Mouse (Mus musculus) CH12F3 (cell line): ENCODE measurements around the gene Hnrnpm.
"Not testable (repeated sequence)": the region's sequence is repeated elsewhere in the genome, so short reads cannot be mapped to it uniquely, and the experiment has no call there.

Source experiments
- in situ Hi-C: fragments of 300-500 bp; cut with MboI; formaldehyde crosslinking; loops from 2 replicates; pipeline ENCODE4 v1.14.3; 2020; ENCODE audit warnings: low sequenced_read_pairs

Gene Hnrnpm

DNA sequence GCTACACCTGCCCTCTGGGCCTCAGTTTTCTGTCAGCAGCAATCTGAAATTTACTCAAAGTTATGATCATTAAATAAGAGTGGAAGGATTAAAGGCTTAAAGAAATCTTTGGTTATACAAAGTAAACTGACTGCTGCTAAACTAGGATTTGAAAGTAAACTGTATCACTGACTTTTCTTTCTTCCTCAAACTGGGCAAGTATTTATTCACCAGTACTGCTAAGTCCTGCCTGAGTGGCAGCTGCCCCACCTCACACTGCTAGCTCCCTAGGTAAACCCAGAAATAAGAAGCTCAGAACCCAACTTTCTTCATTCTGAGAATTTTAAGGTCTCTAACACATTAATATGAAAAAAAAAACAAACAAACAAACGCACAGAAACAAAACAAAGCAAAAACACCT, 12.8 kb downstream of the Hnrnpm start:
- in situ Hi-C loops: no loop called here

DNA sequence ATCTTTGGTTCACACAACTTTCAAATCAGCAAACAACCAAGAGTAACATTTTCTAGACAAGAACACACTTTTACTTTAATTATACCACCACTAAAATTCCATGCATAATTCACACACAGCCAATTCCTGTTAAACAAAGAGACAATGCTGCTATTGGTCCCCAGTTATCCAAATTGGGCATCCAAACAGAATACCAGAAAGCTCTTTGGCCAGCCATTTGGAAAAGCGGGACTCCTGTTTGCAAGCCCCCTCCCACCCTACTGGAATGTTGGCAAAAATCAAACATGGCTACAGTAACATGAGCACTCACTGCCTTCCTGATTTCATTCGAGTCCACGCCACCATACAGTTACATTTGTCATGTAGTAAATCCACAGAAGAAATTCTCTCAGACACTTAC, 17.0 kb downstream of the Hnrnpm start:
- in situ Hi-C loops: no loop called here

GRCm38 (mm10) chr17:33666813-33667212, 19.8 kb downstream of the Hnrnpm start:
- in situ Hi-C loops: no loop called here

GRCm38 (mm10) chr17:33649781-33650475, 36.7 kb downstream of the Hnrnpm start:
- in situ Hi-C loops: no loop called here

- in situ Hi-C loops: no loop called here
Observed at GRCm38 (mm10) chr17:33645073-33645472, 41.6 kb downstream of the Hnrnpm start.

DNA sequence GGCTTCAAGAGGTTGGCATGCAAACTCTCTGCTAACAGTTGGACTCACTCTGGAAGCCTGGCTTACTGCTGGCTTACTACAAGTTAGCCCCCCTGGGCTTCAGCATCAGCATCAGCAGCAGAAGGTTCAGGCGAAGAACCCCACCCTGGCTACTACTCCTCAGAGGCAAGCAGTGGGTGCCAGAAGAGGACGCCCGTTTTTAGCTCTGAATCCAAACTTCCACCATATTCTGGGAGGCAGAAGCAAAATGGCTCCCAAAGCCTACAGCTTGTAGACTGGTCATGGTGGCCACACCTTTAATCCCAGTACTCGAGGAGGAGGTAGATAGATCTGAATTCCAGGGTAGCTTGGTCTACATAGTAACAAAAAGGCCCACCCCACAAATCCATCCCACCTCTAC, 42.6 kb downstream of the Hnrnpm start:
- in situ Hi-C loops: no loop called here

- in situ Hi-C loops: no loop called here
Observed at GRCm38 (mm10) chr17:33639743-33640142, 46.9 kb downstream of the Hnrnpm start.

DNA sequence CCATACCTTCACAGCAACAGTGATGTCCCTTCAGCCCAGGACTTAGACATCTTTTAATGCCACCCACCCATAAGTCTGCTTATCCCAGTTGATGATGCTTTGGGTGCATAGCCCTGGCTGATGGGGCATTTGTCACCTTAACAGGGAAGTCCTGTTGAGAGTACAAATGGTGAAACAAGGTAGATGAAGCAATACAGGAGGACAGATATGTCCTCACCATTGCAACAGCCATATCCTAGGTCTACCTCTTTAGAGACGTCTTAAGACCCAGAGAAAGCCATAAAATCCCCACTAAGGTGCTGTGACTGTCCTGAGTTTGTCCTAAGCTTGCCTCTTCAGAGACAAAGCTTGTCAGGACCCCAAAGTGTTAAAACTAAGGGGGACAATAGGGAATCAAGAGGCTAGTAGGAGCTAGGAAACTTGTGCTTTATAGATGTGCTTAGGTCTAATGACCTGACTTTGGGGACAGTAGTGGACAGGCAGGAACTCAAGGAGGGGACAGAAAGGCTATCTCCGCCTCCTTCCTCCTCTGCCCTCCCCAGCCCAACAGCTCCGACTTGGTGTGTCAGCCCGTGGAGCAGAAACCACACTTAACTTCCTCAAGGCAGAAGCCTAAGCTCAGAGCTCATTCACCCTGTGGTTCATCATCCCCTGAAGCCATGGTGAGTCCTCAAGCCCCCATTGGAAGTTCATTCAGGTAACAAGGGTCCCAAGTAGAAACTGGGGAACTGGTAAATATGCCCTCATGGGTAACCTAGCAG, 49.0 kb downstream of the Hnrnpm start, which contains the start of gene Pram1:
Gene Pram1 (plus strand): TSS at position 541 of the 761 bp plus-strand sequence.
- in situ Hi-C loops: no loop called here

DNA sequence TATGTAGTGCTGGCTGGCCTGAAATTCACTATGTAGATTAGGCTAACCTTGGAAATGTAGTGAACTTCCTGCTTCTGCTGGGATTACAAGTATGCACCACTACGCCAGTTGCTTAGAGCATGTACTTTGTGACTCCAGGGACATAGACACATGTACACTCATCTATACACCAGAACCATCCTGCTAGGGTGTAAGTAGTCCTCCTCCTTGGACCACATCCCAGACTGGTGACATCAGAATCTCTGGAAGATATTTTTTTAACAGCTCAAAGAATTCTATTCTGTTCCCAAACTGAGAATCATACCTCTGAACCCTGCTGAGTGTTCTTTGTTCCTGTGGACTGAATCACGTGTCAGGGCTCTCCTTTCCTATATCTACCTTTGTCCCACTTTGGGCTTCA, 49.6 kb downstream of the Hnrnpm start:
- in situ Hi-C loops: no loop called here

- in situ Hi-C loops: no loop called here
Observed at GRCm38 (mm10) chr17:33631796-33632195, 54.9 kb downstream of the Hnrnpm start.

- in situ Hi-C loops: no loop called here
Observed at GRCm38 (mm10) chr17:33631236-33631635, 55.4 kb downstream of the Hnrnpm start.

GRCm38 (mm10) chr17:33630171-33630895, 56.3 kb downstream of the Hnrnpm start:
- in situ Hi-C loops: no loop called here

GRCm38 (mm10) chr17:33629487-33630125, 57.1 kb downstream of the Hnrnpm start:
- in situ Hi-C loops: no loop called here

GRCm38 (mm10) chr17:33628621-33629486, 57.8 kb downstream of the Hnrnpm start, which contains the start of gene Zfp414:
Gene Zfp414, plus strand, starts transcription at chr17:33629090.
- in situ Hi-C loops: no loop called here

- in situ Hi-C loops: no loop called here
Observed at GRCm38 (mm10) chr17:33627281-33627680, 59.4 kb downstream of the Hnrnpm start.

DNA sequence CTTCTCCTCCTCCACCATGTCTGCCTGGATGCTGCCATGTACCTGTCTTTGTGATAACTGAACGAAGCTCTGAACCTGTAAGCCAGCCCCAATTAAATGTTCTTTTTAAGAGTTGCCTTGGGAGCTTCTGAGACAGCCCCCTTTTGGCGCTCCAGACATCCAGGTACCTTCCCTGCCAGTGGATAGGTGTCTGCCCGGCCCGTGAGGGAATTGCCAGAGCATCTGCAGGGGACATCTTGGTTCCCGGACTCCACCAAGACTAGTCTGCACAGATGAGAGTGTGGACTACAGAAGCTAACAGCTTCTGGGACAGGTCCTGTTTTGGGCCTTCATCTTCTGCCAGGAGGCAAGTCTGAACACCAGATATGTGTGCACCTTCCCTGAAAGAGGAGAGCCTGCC, 72.9 kb downstream of the Hnrnpm start:
- in situ Hi-C loops: not testable (repeated sequence)

DNA sequence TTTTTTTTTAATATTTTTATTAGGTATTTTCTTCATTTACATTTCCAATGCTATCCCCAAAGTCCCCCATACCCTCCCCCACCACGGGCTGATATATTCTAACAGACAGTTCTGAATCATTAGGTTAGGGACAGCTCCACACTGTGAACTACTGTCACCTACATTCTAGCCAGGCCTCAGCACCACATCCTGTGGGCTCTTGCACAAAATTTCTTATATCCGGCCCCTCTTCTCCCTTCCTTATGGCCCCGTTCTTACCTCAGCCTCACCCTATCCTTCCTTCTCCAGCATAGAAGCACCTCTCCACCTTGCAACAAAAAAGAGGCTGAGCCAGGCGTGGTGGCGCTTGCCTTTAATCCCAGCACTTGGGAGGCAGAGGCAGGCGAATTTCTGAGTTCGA, 76.1 kb downstream of the Hnrnpm start:
- in situ Hi-C loops: no loop called here

GRCm38 (mm10) chr17:33607273-33607672, 79.4 kb downstream of the Hnrnpm start:
- in situ Hi-C loops: no loop called here

DNA sequence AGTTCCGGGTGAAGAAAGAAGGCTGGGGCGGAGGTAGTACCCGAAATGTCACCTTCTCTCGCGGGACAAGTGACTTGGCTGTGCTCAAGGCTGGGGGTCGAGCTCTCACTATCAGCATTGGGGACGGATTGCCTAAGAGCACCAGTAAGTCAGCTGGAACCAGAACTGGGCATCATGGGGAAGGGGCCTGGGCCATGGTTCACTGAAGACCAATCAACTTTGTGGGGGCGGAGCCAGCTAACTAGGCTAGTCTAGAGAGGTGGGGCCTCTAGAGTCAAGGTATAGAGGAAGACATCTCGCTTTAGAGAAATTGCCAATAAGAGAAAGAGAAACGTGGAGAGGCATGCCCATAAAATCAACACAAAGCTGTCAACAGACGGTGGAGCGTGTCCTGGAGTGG, 84.7 kb downstream of the Hnrnpm start:
- in situ Hi-C loops: no loop called here

GRCm38 (mm10) chr17:33600831-33601230, 85.8 kb downstream of the Hnrnpm start:
- in situ Hi-C loops: no loop called here
